Mouse (Mus musculus) spleen, adult 18-20 months (tissue): ENCODE data around the gene Gm266.

Experiments used
- DNase-seq, 2 experiments: peaks; one replicate each; pipeline ENCODE4 v3.0.0; 2022; ENCODE audit warnings: mixed read lengths in 2 of 2

Gm266 gene

GRCm38 (mm10) chr12:111451561-111451960 is 34.1 kb downstream of the Gm266 start:
- no peak for DNase-seq

- no peak for DNase-seq
Measured at GRCm38 (mm10) chr12:111450359-111450758, 35.3 kb downstream of the Gm266 start.

- no peak for DNase-seq
Measured at GRCm38 (mm10) chr12:111448931-111449705, 36.5 kb downstream of the Gm266 start.

- no peak for DNase-seq
Measured at GRCm38 (mm10) chr12:111447898-111448760, 37.5 kb downstream of the Gm266 start.

- no peak for DNase-seq
Measured at GRCm38 (mm10) chr12:111447350-111447749, 38.3 kb downstream of the Gm266 start.

- no peak for DNase-seq
Measured at GRCm38 (mm10) chr12:111446745-111447144, 38.9 kb downstream of the Gm266 start.

GRCm38 (mm10) chr12:111445890-111446613 is 39.6 kb downstream of the Gm266 start:
- no peak for DNase-seq

- DNase-seq: no peak
Measured at GRCm38 (mm10) chr12:111445161-111445889, 40.3 kb downstream of the Gm266 start.

GRCm38 (mm10) chr12:111443921-111444831 is 41.4 kb downstream of the Gm266 start:
- DNase-seq: no peak

- DNase-seq: no peak
Measured at GRCm38 (mm10) chr12:111443011-111443870, 42.4 kb downstream of the Gm266 start.

- peak; percentile 37 to 42 for DNase-seq
Measured at GRCm38 (mm10) chr12:111442309-111443010, 43.2 kb downstream of the Gm266 start, which contains the start of gene Tnfaip2. Tnfaip2 (plus strand) TSS chr12:111442469.

- DNase-seq: no peak
Measured at GRCm38 (mm10) chr12:111441523-111441922, 44.1 kb downstream of the Gm266 start.

- no peak for DNase-seq
Measured at GRCm38 (mm10) chr12:111440701-111441373, 44.8 kb downstream of the Gm266 start.

- no peak for DNase-seq
Measured at GRCm38 (mm10) chr12:111438850-111439249, 46.8 kb downstream of the Gm266 start.

GRCm38 (mm10) chr12:111437222-111437900 is 48.3 kb downstream of the Gm266 start:
- DNase-seq: no peak

- DNase-seq: no peak
Measured at GRCm38 (mm10) chr12:111436640-111437039, 49.0 kb downstream of the Gm266 start.

- no peak for DNase-seq
Measured at GRCm38 (mm10) chr12:111436170-111436569, 49.5 kb downstream of the Gm266 start.

- DNase-seq: no peak
Measured at GRCm38 (mm10) chr12:111434745-111435327, 50.8 kb downstream of the Gm266 start.
